In the genomic region with DNA sequence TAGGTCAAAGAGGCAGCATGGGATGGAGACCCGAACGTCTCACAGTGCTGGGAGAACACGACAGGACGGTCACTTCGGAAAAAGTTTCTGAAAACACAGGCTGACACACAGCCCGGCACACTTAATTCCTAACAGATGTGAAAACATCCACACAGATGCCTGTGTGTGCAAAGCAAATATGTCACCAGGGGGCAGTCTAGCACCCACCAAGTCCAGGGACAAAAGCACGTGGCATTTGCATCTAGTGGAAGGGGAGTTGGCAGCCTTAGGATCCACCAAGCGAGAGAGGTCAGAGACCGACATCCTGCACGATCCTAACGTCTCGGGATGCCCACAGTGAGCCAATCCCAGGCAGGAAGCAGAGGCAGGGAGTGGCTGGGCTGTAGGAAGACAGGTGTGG, we compare ENCODE assay signal across 8 mouse cellular contexts.
A peak's percentile ranks its signal among the peaks of the same experiment; 100 is the strongest.
DNase-seq lines count a peak whose midpoint lies in the region; ATAC-seq and TF ChIP-seq lines count a peak whose summit lies in the region.

No protein-coding gene starts in this region.

- no peaks in the 10 kb centered on the region for H3K27me3 ChIP-seq in lung, postnatal 0 days (replicated peaks; ENCODE audit: insufficient read depth, low read length)

- H3K4me3 ChIP-seq in lung, postnatal 0 days (ENCODE audit: low read depth, low read length): no peak overlapping the region

- no peak for TF ChIP-seq EP300 in lung, postnatal 0 days (IDR thresholded peaks at IDR 0.05)

- WGBS in lung, postnatal 0 days: 46% methylated on average over 12 of the region's 12 CpGs

- peak; percentile 39 for DNase-seq in CD4-positive, CD25-positive, alpha-beta regulatory T cell, adult 2 months (ENCODE audit: low read depth, low spot score)
- peak; percentile 43 for DNase-seq in ovary, postnatal 14 days (ENCODE audit: low spot score)
- DNase-seq in ovary, postnatal 36 days (ENCODE audit: low spot score): no peak
- DNase-seq in hindlimb bud, embryonic 11.5 days (ENCODE audit: extremely low spot score, low read depth, low spot score): peak; percentile 61
- DNase-seq in lung, postnatal 0 days (ENCODE audit: low spot score): peak; percentile 74
- no peak for DNase-seq in frontal cortex, postnatal 10 days (ENCODE audit: low spot score in 2 of 2)
- DNase-seq in natural killer cell, adult 2 months (ENCODE audit: low spot score in 2 of 2): no peak

- no peak overlapping the region for H3K4me2 ChIP-seq in lung, postnatal 0 days (replicated peaks; ENCODE audit: low read depth, low read length)

- H3K9me3 ChIP-seq in lung, postnatal 0 days (ENCODE audit: low read length): no peaks in the 10 kb centered on the region

- H3K4me1 ChIP-seq in lung, postnatal 0 days (ENCODE audit: insufficient read depth, low read depth, low read length): no peaks in the 10 kb centered on the region

- TF ChIP-seq CTCF in lung, postnatal 0 days (IDR thresholded peaks at IDR 0.05): peak; percentile 78

- ATAC-seq in CD4-positive, CD25-positive, alpha-beta regulatory T cell, adult 4 months: no peak
- ATAC-seq in lung, postnatal 0 days: no peak

- H3K9ac ChIP-seq in lung, postnatal 0 days (replicated peaks; ENCODE audit: low read depth): no peak overlapping the region

- no peak overlapping the region for H3K27ac ChIP-seq in lung, postnatal 0 days (ENCODE audit: low read length)

- H3K36me3 ChIP-seq in lung, postnatal 0 days (ENCODE audit: insufficient read depth, low read length): peaks cover 11% of the 10 kb centered on the region; the same call in 1 of the 2 replicates

Comparison
In these comparisons a context has a peak if more than half of its experiments do, and no peak if none do; other contexts are left out.
1. DNase-seq: peak in CD4-positive, CD25-positive, alpha-beta regulatory T cell, adult 2 months (single experiment), ovary, postnatal 14 days (single experiment), hindlimb bud, embryonic 11.5 days (single experiment) and lung, postnatal 0 days (single experiment); none in ovary, postnatal 36 days (single experiment), frontal cortex, postnatal 10 days (0 of 2) and natural killer cell, adult 2 months (0 of 2).